8 mouse cellular contexts compared by ENCODE assay signal in genomic region chr2:119593765-119594112, GRCm38 (mm10). TPM values are rescaled to one million over a fixed set of nuclear protein-coding genes. Genes with fewer than 3 reads are reported as not detected.
DNase-seq lines count a peak whose midpoint lies in the region; ATAC-seq and TF ChIP-seq lines count a peak whose summit lies in the region.

No protein-coding gene starts in this region.

- TF ChIP-seq CTCF in lung, adult 2 months (IDR thresholded peaks at IDR 0.05; ENCODE audit: insufficient read depth, low read length) = no peak
- TF ChIP-seq CTCF in small intestine, adult 2 months (IDR thresholded peaks at IDR 0.05; ENCODE audit: extremely low read depth, insufficient read length, insufficient replicate concordance, low read depth, low read length) = no peak

- peak overlapping the region; percentile 47 for H3K4me3 ChIP-seq in lung, adult 2 months (replicated peaks; ENCODE audit: extremely low read depth, low read depth, low read length)
- H3K4me3 ChIP-seq in forebrain, embryonic 11.5 days (ENCODE audit: low read depth, low read length) = peak overlapping the region; percentile 94
- peak overlapping the region; percentile 97 for H3K4me3 ChIP-seq in limb, embryonic 14.5 days (replicated peaks; ENCODE audit: low read length)
- no peak overlapping the region for H3K4me3 ChIP-seq in small intestine, adult 2 months (ENCODE audit: low read depth, low read length)

- 8% methylated on average over 7 of the region's 7 CpGs for WGBS in lung, adult 2 months
- WGBS in forebrain, embryonic 11.5 days = 11% methylated on average over 7 of the region's 7 CpGs
- 6% methylated on average over 7 of the region's 7 CpGs for WGBS in limb, embryonic 14.5 days
- WGBS in small intestine, adult 2 months = 3% methylated on average over 7 of the region's 7 CpGs

- peak; percentile 57 for ATAC-seq in forebrain, embryonic 11.5 days (replicated peaks; ENCODE audit: low FRiP score)
- peak; percentile 13 for ATAC-seq in limb, embryonic 14.5 days (ENCODE audit: low FRiP score, low read depth)

- H3K9me3 ChIP-seq in forebrain, embryonic 11.5 days (ENCODE audit: control insufficient read depth, low read length) = no peaks in the 10 kb centered on the region
- H3K9me3 ChIP-seq in limb, embryonic 14.5 days (ENCODE audit: control insufficient read depth, low read length) = no peaks in the 10 kb centered on the region

- H3K27me3 ChIP-seq in forebrain, embryonic 11.5 days (ENCODE audit: control insufficient read depth, insufficient read depth, low read length) = no peaks in the 10 kb centered on the region
- H3K27me3 ChIP-seq in limb, embryonic 14.5 days (ENCODE audit: control insufficient read depth, insufficient read depth, low read length) = no peaks in the 10 kb centered on the region
- no peaks in the 10 kb centered on the region for H3K27me3 ChIP-seq in small intestine, adult 2 months (ENCODE audit: control insufficient read depth, insufficient read depth, low read length)

- peaks cover 4% of the 10 kb centered on the region for H3K36me3 ChIP-seq in forebrain, embryonic 11.5 days (ENCODE audit: control insufficient read depth, insufficient read depth, low read length)
- H3K36me3 ChIP-seq in limb, embryonic 14.5 days (ENCODE audit: control insufficient read depth, insufficient read depth, low read length) = peaks cover 23% of the 10 kb centered on the region
- peaks cover 24% of the 10 kb centered on the region for H3K36me3 ChIP-seq in small intestine, adult 2 months (ENCODE audit: control insufficient read depth, insufficient read depth, low read length)

- peak overlapping the region; percentile 68 for H3K27ac ChIP-seq in forebrain, embryonic 11.5 days (ENCODE audit: low read depth, low read length)
- H3K27ac ChIP-seq in limb, embryonic 14.5 days (replicated peaks; ENCODE audit: low read depth, low read length) = peak overlapping the region; percentile 62
- H3K27ac ChIP-seq in small intestine, adult 2 months (ENCODE audit: insufficient read depth, low read depth, low read length) = peak overlapping the region; percentile 62

- DNase-seq in lung, adult 2 months = no peak
- DNase-seq in lung, postnatal 4 days = no peak
- no peak for DNase-seq in forebrain, embryonic 11.5 days (ENCODE audit: low spot score)
- no peak for DNase-seq in limb, embryonic 14.5 days (ENCODE audit: low spot score)
- DNase-seq in gastrocnemius, postnatal 4 days (ENCODE audit: low spot score in 2 of 2) = no peak
- DNase-seq in testis, postnatal 14 days (ENCODE audit: low spot score) = no peak
- no peak for DNase-seq in thymus, postnatal 4 days

- H3K4me1 ChIP-seq in lung, adult 2 months (ENCODE audit: control insufficient read depth, insufficient read depth, low read length) = peaks cover 10% of the 10 kb centered on the region; the same call in 1 of the 2 replicates
- H3K4me1 ChIP-seq in forebrain, embryonic 11.5 days (replicated peaks; ENCODE audit: control insufficient read depth, insufficient read depth, low read length) = 0 out of 2 replicates have a peak, but pooled peaks cover 4% of the 10 kb centered on the region
- H3K4me1 ChIP-seq in limb, embryonic 14.5 days (ENCODE audit: control insufficient read depth, insufficient read depth, low read length) = peaks cover 12% of the 10 kb centered on the region
- no peaks in the 10 kb centered on the region; the same call in 1 of the 2 replicates for H3K4me1 ChIP-seq in small intestine, adult 2 months (ENCODE audit: control insufficient read depth, insufficient read depth, insufficient read length, low read length)

- H3K9ac ChIP-seq in forebrain, embryonic 11.5 days (ENCODE audit: low read length) = peak overlapping the region; percentile 41
- H3K9ac ChIP-seq in limb, embryonic 14.5 days (ENCODE audit: low read depth, low read length, severe bottlenecking) = peak overlapping the region; percentile 22; the same call in 1 of the 2 replicates

- H3K4me2 ChIP-seq in forebrain, embryonic 11.5 days (ENCODE audit: low read depth, low read length, severe bottlenecking) = peak overlapping the region; percentile 66; the same call in 1 of the 2 replicates
- H3K4me2 ChIP-seq in limb, embryonic 14.5 days (replicated peaks; ENCODE audit: low read depth, low read length, severe bottlenecking) = peak overlapping the region; percentile 50

- TF ChIP-seq POLR2A in lung, adult 2 months (IDR thresholded peaks at IDR 0.05; ENCODE audit: borderline replicate concordance, extremely low read depth, low read depth, low read length) = no peak
- TF ChIP-seq POLR2A in limb, embryonic 14.5 days (IDR thresholded peaks at IDR 0.05; ENCODE audit: borderline replicate concordance, extremely low read depth, insufficient read depth, insufficient read length) = no peak
- no peak for TF ChIP-seq POLR2A in small intestine, adult 2 months (IDR thresholded peaks at IDR 0.05; ENCODE audit: low read depth, low read length)

RNA-seq across cellular contexts. Expression of gene Nusap1, which starts 24.4 kb away (rescaled TPM):
- polyA plus RNA-seq in lung, adult 2 months (2012; rRNA removed) = 0.10 and 0.49 TPM in 2 replicates
- 120 and 131 TPM in 2 replicates for polyA plus RNA-seq in forebrain, embryonic 11.5 days (2014; fragmentation: Nextera tagmentation; extraction: Ambion mirVana)
- 24.3 and 37.8 TPM in 2 replicates for polyA plus RNA-seq in limb, embryonic 14.5 days (2012; rRNA removed)
- 51.9 and 58.6 TPM in 2 replicates for polyA plus RNA-seq in limb, embryonic 14.5 days (2014; fragmentation: Nextera tagmentation; extraction: Ambion mirVana)
- 0.23 and 0.75 TPM in 2 replicates for polyA plus RNA-seq in small intestine, adult 2 months (2012; rRNA removed)
- total RNA-seq in gastrocnemius, postnatal 4 days (2021) = 10 to 100 TPM; 14.8 to 17.1 TPM

RNA-seq across cellular contexts. Expression of gene Oip5, which starts 24.5 kb away (rescaled TPM):
- polyA plus RNA-seq in lung, adult 2 months (2012; rRNA removed) = 0.81 and 1.3 TPM in 2 replicates
- polyA plus RNA-seq in forebrain, embryonic 11.5 days (2014; fragmentation: Nextera tagmentation; extraction: Ambion mirVana) = 34.9 and 36.7 TPM in 2 replicates
- polyA plus RNA-seq in limb, embryonic 14.5 days (2012; rRNA removed) = 19.6 and 19.8 TPM in 2 replicates
- 16.3 and 16.6 TPM in 2 replicates for polyA plus RNA-seq in limb, embryonic 14.5 days (2014; fragmentation: Nextera tagmentation; extraction: Ambion mirVana)
- polyA plus RNA-seq in small intestine, adult 2 months (2012; rRNA removed) = 3.7 and 4.4 TPM in 2 replicates
- 1 to 10 TPM; 5.0 to 5.7 TPM for total RNA-seq in gastrocnemius, postnatal 4 days (2021)

RNA-seq across cellular contexts. Expression of gene Chp1, which starts 46.2 kb away (rescaled TPM):
- polyA plus RNA-seq in lung, adult 2 months (2012; rRNA removed) = 71.9 and 99.6 TPM in 2 replicates
- 56.6 and 61.0 TPM in 2 replicates for polyA plus RNA-seq in forebrain, embryonic 11.5 days (2014; fragmentation: Nextera tagmentation; extraction: Ambion mirVana)
- polyA plus RNA-seq in limb, embryonic 14.5 days (2012; rRNA removed) = 53.8 and 61.7 TPM in 2 replicates
- polyA plus RNA-seq in limb, embryonic 14.5 days (2014; fragmentation: Nextera tagmentation; extraction: Ambion mirVana) = 55.6 and 64.4 TPM in 2 replicates
- 58.2 and 102 TPM in 2 replicates for polyA plus RNA-seq in small intestine, adult 2 months (2012; rRNA removed)
- total RNA-seq in gastrocnemius, postnatal 4 days (2021) = 10 to 100 TPM; 58.5 to 64.0 TPM

RNA-seq across cellular contexts. Expression of gene Exd1, which starts 46.3 kb away (rescaled TPM):
- 0.36 and 0.78 TPM in 2 replicates for polyA plus RNA-seq in lung, adult 2 months (2012; rRNA removed)
- polyA plus RNA-seq in forebrain, embryonic 11.5 days (2014; fragmentation: Nextera tagmentation; extraction: Ambion mirVana) = 0.13 and 0.59 TPM in 2 replicates
- 0.12 and 0.19 TPM in 2 replicates for polyA plus RNA-seq in limb, embryonic 14.5 days (2012; rRNA removed)
- polyA plus RNA-seq in limb, embryonic 14.5 days (2014; fragmentation: Nextera tagmentation; extraction: Ambion mirVana) = 0.12 and 0.39 TPM in 2 replicates
- 0.09 and 0.10 TPM in 2 replicates for polyA plus RNA-seq in small intestine, adult 2 months (2012; rRNA removed)
- under 1 TPM; 0.05 to 0.15 TPM for total RNA-seq in gastrocnemius, postnatal 4 days (2021)

Comparison
In these comparisons a context has a peak if more than half of its experiments do, and no peak if none do; other contexts are left out.
1. RNA of gene Nusap1, which starts 24.4 kb away (polyA plus RNA-seq): 120 to 131 TPM in forebrain, embryonic 11.5 days and 24.3 to 58.6 TPM in limb, embryonic 14.5 days; 0.23 to 0.75 TPM in small intestine, adult 2 months and 0.10 to 0.49 TPM in lung, adult 2 months; every median in the first group is over 10 times any median in the second.
2. Peak in every context shown above with its lines, with median percentiles within 50 percentile points of each other: H3K27ac ChIP-seq.